Mouse (Mus musculus) bone marrow macrophage, adult 2 months (primary cell): ENCODE measurements around the gene Iqsec2.

Source experiments
- CTCF ChIP-seq: IDR thresholded peaks from 2 replicates; pipeline ENCODE4 v1.5.1; 2012; ENCODE audit warnings: low read depth, mild to moderate bottlenecking, low read length, moderate library complexity
- POLR2A ChIP-seq: IDR thresholded peaks from 2 replicates; pipeline ENCODE4 v1.6.1; 2012; ENCODE audit warnings: mild to moderate bottlenecking, low read depth, low read length, borderline replicate concordance

DNA sequence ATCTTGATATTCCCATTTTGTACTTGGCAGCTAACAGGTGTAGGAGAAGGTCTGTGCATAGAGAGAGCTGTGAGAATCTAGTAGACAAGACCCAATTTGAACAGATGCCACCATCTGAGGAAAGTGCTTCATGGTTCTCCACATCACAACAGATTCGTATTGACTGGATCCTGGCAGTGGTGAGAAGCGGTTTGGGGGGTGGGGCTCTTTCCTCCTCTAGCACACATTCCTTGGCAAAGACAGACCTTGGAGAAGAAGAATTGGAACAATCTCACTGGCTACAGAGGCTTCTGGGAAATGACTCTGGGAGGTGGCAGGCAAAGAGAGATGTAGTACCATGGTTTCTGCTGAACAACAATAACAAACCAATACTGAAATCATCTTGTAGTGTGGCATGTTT, 8.9 kb upstream of the Iqsec2 start:
- TF ChIP-seq POLR2A, result no peak
- TF ChIP-seq CTCF, result no peak
